Mouse (Mus musculus) liver, embryonic 18 days (tissue): ENCODE data around the gene Sult1b1. TPM values are rescaled to one million over a fixed set of nuclear protein-coding genes. Genes with fewer than 3 reads are reported as not detected.

Source experiments
- polyA plus RNA-seq: library from polyadenylated mRNA; depleted of rRNA; stranded (reverse); fragments of >200 nt; gene quantifications from 2 replicates; pipeline ENCODE4 v1.2.3, GENCODE M21; 2012; rRNA removed

Sult1b1 gene
- polyA plus RNA-seq: 1.1 and 1.6 TPM in 2 replicates

GRCm38 (mm10) chr5:87538111-87538510 is at the start of gene Sult1b1:
Sult1b1 (minus strand) TSS chr5:87538195.

GRCm38 (mm10) chr5:87568845-87569244 is 30.9 kb upstream of the Sult1b1 start, which contains the start of gene Sult1d1:
Sult1d1 (minus strand) TSS chr5:87569027.

DNA sequence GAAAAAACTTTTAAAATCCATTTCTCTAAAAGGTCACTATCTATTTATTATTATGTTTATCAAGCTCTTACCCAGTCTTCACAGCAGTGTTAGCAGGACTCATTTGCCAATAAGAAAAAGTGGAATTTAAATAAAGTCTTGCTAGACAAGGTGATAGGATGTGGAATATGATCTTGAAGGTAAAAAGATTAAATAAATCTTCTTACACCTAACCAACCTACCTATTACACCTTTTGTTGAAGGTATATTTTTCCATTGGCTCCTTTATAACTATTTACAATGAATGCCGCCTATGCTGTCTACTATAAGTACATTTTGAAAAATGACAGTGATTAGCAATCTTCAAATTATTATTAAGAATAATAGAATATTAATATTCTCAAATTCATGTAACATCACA is 47.2 kb downstream of the Sult1b1 start, which contains the start of gene Ugt2a1:
Gene Ugt2a1 (minus strand): TSS at position 101 of the 400 bp plus-strand sequence.

DNA sequence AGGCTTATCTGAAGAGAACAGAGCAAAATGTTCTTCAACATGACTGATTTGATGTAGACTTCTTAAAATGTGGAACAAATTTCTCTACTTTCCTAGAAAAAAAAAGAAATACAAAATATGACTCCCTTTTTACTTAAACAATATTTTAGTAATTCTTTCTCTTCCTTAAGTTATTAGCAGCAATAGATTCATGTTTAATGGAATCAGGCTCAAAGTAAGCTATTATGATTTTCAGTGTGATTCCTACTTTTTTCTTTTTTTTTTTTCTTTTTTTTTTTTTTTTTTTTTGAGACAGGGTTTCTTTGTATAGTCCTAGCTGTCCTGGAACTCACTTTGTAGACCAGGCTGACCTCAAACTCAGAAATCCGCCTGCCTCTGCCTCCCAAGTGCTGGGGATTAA is 51.3 kb downstream of the Sult1b1 start, which contains the start of gene Gm43638:
Gene Gm43638 (minus strand): TSS at position 101 of the 400 bp plus-strand sequence.

DNA sequence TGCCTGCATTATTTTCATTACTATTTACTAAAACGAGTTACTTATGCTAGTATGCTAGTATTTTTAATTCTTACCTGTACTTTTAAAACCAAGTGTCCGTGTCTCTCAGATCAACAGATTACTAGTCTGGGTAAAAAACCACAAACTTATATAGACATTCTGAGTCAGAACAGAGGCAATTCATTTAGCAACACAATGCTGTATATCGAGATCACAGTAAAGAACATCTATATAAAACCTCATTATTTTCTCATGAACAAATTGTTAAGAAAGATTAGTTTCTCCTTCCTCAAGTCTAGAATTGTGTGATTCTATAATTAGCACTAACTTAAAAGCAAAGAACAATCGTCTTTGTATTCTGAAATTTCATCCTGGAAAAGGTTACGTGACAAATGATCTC is 55.8 kb downstream of the Sult1b1 start, which contains the start of gene Ugt2a2:
Gene Ugt2a2 (minus strand): TSS at position 101 of the 400 bp plus-strand sequence.

Other genes with a start within 250 kb of the Sult1b1 start
- gene Ugt2a3, start 201.0 kb downstream of the Sult1b1 start, polyA plus RNA-seq: 0.99 and 1.9 TPM in 2 replicates
- 0.06 and 0.07 TPM in 2 replicates for gene Ugt2b38, start 114.0 kb downstream of the Sult1b1 start, polyA plus RNA-seq
- gene Ugt2a2, start 55.9 kb downstream of the Sult1b1 start, polyA plus RNA-seq: not detected in 2 replicates
- not detected in 2 replicates for gene Gm43638, start 51.4 kb downstream of the Sult1b1 start, polyA plus RNA-seq
- gene Ugt2a1, start 47.3 kb downstream of the Sult1b1 start, polyA plus RNA-seq: not detected in 2 replicates
- 8.2 and 9.0 TPM in 2 replicates for gene Sult1d1, start 30.8 kb upstream of the Sult1b1 start, polyA plus RNA-seq
- gene Sult1e1, start 53.4 kb upstream of the Sult1b1 start, polyA plus RNA-seq: not detected in 2 replicates
- gene Csn1s1, start 128.0 kb upstream of the Sult1b1 start, polyA plus RNA-seq: not detected in 2 replicates
- gene Csn2, start 161.4 kb upstream of the Sult1b1 start, polyA plus RNA-seq: not detected in 2 replicates
- gene Csn1s2a, start 236.4 kb upstream of the Sult1b1 start, polyA plus RNA-seq: not detected in 2 replicates